Mouse (Mus musculus) ES-Bruce4 (cell line): ENCODE results near the gene Bmper.

Source experiments
- CTCF ChIP-seq: IDR thresholded peaks from one replicate; pipeline ENCODE4 v1.8.1; 2011; ENCODE audit warnings: low read depth, low read length
- EP300 ChIP-seq: IDR thresholded peaks from 2 replicates; pipeline ENCODE4 v1.6.1; 2011; ENCODE audit warnings: low read depth, low read length; ENCODE audit not compliant: insufficient read depth
- POLR2A ChIP-seq: IDR thresholded peaks from one replicate; pipeline ENCODE4 v1.8.1; 2011; ENCODE audit warnings: low read length; ENCODE audit not compliant: insufficient read depth

- TF ChIP-seq POLR2A (no peak), CTCF (no peak), EP300 (no peak)
Measured at GRCm38 (mm10) chr9:23251001-23251400, 28.1 kb downstream of the Bmper start.
